Mouse (Mus musculus) liver, embryonic 16.5 days (tissue): ENCODE data around the gene Crebbp. TPM values are rescaled to one million over a fixed set of nuclear protein-coding genes. Genes with fewer than 3 reads are reported as not detected.

Source experiments
- ATAC-seq: fragments of 200-750 bp; cut with Nextera tagmentation; 2 replicates; pipeline ENCODE4 v1.8.0; 2017; ENCODE audit warnings: low read depth, mild to moderate bottlenecking, moderate number of reproducible peaks, moderate library complexity
- H3K27ac ChIP-seq: fragments of 300-500 bp; sonication (generic); 2 replicates; pipeline ENCODE4 v1.5.1; 2014; ENCODE audit warnings: mild to moderate bottlenecking, low read length
- H3K27me3 ChIP-seq: fragments of 300-500 bp; sonication (generic); 2 replicates; pipeline ENCODE4 v1.6.1; 2014; ENCODE audit warnings: low read depth, low read length, mixed read lengths; ENCODE audit not compliant: control insufficient read depth, insufficient read depth
- H3K36me3 ChIP-seq: fragments of 300-500 bp; sonication (generic); 2 replicates; pipeline ENCODE4 v1.6.1; 2014; ENCODE audit warnings: mild to moderate bottlenecking; ENCODE audit not compliant: control insufficient read depth, insufficient read depth
- H3K4me1 ChIP-seq: fragments of 300-500 bp; sonication (generic); 2 replicates; pipeline ENCODE4 v1.6.1; 2014; ENCODE audit warnings: low read depth, low read length, mixed read lengths; ENCODE audit not compliant: control insufficient read depth
- H3K4me2 ChIP-seq: fragments of 300-500 bp; sonication (generic); 2 replicates; pipeline ENCODE4 v1.6.1; 2014; ENCODE audit warnings: low read depth, low read length, mixed read lengths
- H3K4me3 ChIP-seq: fragments of 300-500 bp; sonication (generic); 2 replicates; pipeline ENCODE4 v1.5.1; 2014; ENCODE audit warnings: low read depth, mild to moderate bottlenecking, low read length
- H3K9ac ChIP-seq: fragments of 300-500 bp; sonication (generic); 2 replicates; pipeline ENCODE4 v1.6.1; 2014; ENCODE audit warnings: low read depth, low read length
- H3K9me3 ChIP-seq: fragments of 300-500 bp; sonication (generic); replicated peaks from 2 replicates; pipeline ENCODE4 v1.6.1; 2016; ENCODE audit warnings: low read length; ENCODE audit not compliant: control insufficient read depth
- WGBS: fragments of 180-500 bp; shearing (Covaris S2); extraction: QIAGEN DNeasy Blood & Tissue Kit; methylation state at CpG from one replicate; pipeline ENCODE4 v1.1.7; 2014; ENCODE audit not compliant: insufficient replicate concordance; 5-methylcytosine and 5-hydroxymethylcytosine counted together
- polyA plus RNA-seq: library from polyadenylated mRNA; unstranded; fragments of >200 nt; fragmentation: Nextera tagmentation; extraction: Ambion mirVana; gene quantifications from 2 replicates; pipeline ENCODE4 v1.2.1, GENCODE M21; 2015

The Crebbp gene
- polyA plus RNA-seq, 1 experiment from 2014 or later, result 8.0 TPM

GRCm38 (mm10) chr16:4212963-4213798, 616 bp downstream of the Crebbp start:
- H3K36me3 ChIP-seq, result no peaks in the 10 kb centered on the region
- peak overlapping the region; percentile 96 for H3K9ac ChIP-seq
- no peaks in the 10 kb centered on the region for H3K9me3 ChIP-seq
- peaks cover 3% of the 10 kb centered on the region; the same call in 1 of the 2 replicates for H3K27me3 ChIP-seq
- H3K4me3 ChIP-seq, result peak overlapping the region; percentile 91
- peak overlapping the region; percentile 94 for H3K27ac ChIP-seq
- peak; percentile 62 for ATAC-seq
- peaks cover 18% of the 10 kb centered on the region for H3K4me1 ChIP-seq
- under 1% methylated on average over 93 of the region's 128 CpGs for WGBS
- H3K4me2 ChIP-seq, result peak overlapping the region; percentile 92

GRCm38 (mm10) chr16:4212167-4212962, 1.4 kb downstream of the Crebbp start:
- H3K9ac ChIP-seq, result peak overlapping the region; percentile 96
- peaks cover 18% of the 10 kb centered on the region for H3K4me1 ChIP-seq
- H3K36me3 ChIP-seq, result no peaks in the 10 kb centered on the region; the same call in 1 of the 2 replicates
- H3K27me3 ChIP-seq, result peaks cover 3% of the 10 kb centered on the region; the same call in 1 of the 2 replicates
- peak overlapping the region; percentile 92 for H3K4me2 ChIP-seq
- H3K9me3 ChIP-seq, result no peaks in the 10 kb centered on the region
- ATAC-seq, result no peak
- no peak overlapping the region for H3K27ac ChIP-seq
- peak overlapping the region; percentile 91 for H3K4me3 ChIP-seq
- WGBS, result 7% methylated on average over 23 of the region's 23 CpGs

- ATAC-seq, result no peak
- Histone ChIP-seq H3K9me3 (no peaks in the 10 kb centered on the region), H3K27ac (no peak overlapping the region), H3K9ac (no peak overlapping the region), H3K27me3 (peaks cover 3% of the 10 kb centered on the region; the same call in 1 of the 2 replicates), H3K4me3 (no peak overlapping the region), H3K36me3 (no peaks in the 10 kb centered on the region; the same call in 1 of the 2 replicates), H3K4me1 (peaks cover 18% of the 10 kb centered on the region), H3K4me2 (no peak overlapping the region)
- WGBS, result 68% methylated on average over 1 of the region's 1 CpGs
These were observed 3.5 kb downstream of the Crebbp start for GRCm38 (mm10) chr16:4210290-4210689.

GRCm38 (mm10) chr16:4203592-4203991, 10.2 kb downstream of the Crebbp start:
- Histone ChIP-seq H3K27ac (no peak overlapping the region), H3K27me3 (no peaks in the 10 kb centered on the region), H3K9ac (no peak overlapping the region), H3K4me1 (peaks cover 13% of the 10 kb centered on the region), H3K4me3 (no peak overlapping the region), H3K36me3 (no peaks in the 10 kb centered on the region; the same call in 1 of the 2 replicates), H3K4me2 (no peak overlapping the region), H3K9me3 (no peaks in the 10 kb centered on the region)
- no peak for ATAC-seq
- WGBS, result 82% methylated on average over 1 of the region's 1 CpGs

- Histone ChIP-seq H3K36me3 (no peaks in the 10 kb centered on the region), H3K4me3 (no peak overlapping the region), H3K9me3 (no peaks in the 10 kb centered on the region), H3K4me2 (0 out of 2 replicates have a peak overlapping the region, but pooled peaks have one; percentile 5), H3K4me1 (peaks cover 13% of the 10 kb centered on the region), H3K27me3 (no peaks in the 10 kb centered on the region), H3K9ac (no peak overlapping the region), H3K27ac (no peak overlapping the region)
- ATAC-seq, result peak; percentile 91
- WGBS, result 0% methylated on average over 1 of the region's 1 CpGs
These were observed 13.8 kb downstream of the Crebbp start for GRCm38 (mm10) chr16:4199995-4200394.

GRCm38 (mm10) chr16:4199566-4199965, 14.2 kb downstream of the Crebbp start:
- no peak overlapping the region for H3K4me2 ChIP-seq
- H3K9ac ChIP-seq, result no peak overlapping the region
- H3K9me3 ChIP-seq, result no peaks in the 10 kb centered on the region
- H3K4me3 ChIP-seq, result no peak overlapping the region
- peak overlapping the region; percentile 48; the same call in 1 of the 2 replicates for H3K27ac ChIP-seq
- H3K4me1 ChIP-seq, result peaks cover 13% of the 10 kb centered on the region
- no peaks in the 10 kb centered on the region for H3K27me3 ChIP-seq
- WGBS, result 78% methylated on average over 2 of the region's 2 CpGs
- no peak for ATAC-seq
- no peaks in the 10 kb centered on the region for H3K36me3 ChIP-seq

- H3K9ac ChIP-seq, result no peak overlapping the region
- peaks cover 13% of the 10 kb centered on the region for H3K4me1 ChIP-seq
- ATAC-seq, result no peak
- H3K9me3 ChIP-seq, result no peaks in the 10 kb centered on the region
- H3K4me3 ChIP-seq, result no peak overlapping the region
- no peak overlapping the region for H3K27ac ChIP-seq
- H3K36me3 ChIP-seq, result no peaks in the 10 kb centered on the region
- no peaks in the 10 kb centered on the region for H3K27me3 ChIP-seq
- H3K4me2 ChIP-seq, result no peak overlapping the region
- 95% methylated on average over 4 of the region's 4 CpGs for WGBS
These were observed 15.8 kb downstream of the Crebbp start for GRCm38 (mm10) chr16:4198004-4198403.

GRCm38 (mm10) chr16:4190166-4190565, 23.6 kb downstream of the Crebbp start:
- Histone ChIP-seq H3K36me3 (no peaks in the 10 kb centered on the region), H3K4me1 (peaks cover 3% of the 10 kb centered on the region), H3K9me3 (no peaks in the 10 kb centered on the region), H3K4me2 (no peak overlapping the region), H3K4me3 (no peak overlapping the region), H3K27me3 (no peaks in the 10 kb centered on the region), H3K9ac (no peak overlapping the region), H3K27ac (no peak overlapping the region)
- WGBS, result 73% methylated on average over 1 of the region's 1 CpGs
- ATAC-seq, result no peak
